Mouse (Mus musculus): Measurements from ENCODE around the gene 4930595D18Rik.

DNA sequence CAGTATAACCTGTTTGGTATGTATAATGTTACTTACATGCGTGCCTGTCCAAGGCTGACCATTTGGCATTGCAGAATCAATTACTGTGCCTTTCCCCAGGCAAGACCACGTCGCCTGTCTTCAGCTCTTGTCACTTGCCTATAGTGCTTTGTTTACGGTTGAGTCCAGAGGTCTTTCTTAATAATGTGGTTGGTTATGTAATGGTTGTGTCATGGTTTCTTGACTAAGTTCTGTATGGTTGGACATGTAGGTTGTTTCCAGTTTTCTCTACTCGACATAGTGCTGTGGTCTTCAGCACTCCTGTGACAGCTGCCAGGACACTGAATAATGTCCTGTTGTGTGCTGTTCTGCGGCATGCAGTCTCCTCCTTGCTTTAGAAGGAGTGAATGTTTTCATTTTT lies 8.5 kb upstream of the 4930595D18Rik start:
- TF ChIP-seq CTCF (IDR thresholded peaks at IDR 0.05; ENCODE audit: low read depth, low read length), result no peak
- TF ChIP-seq POLR2A (IDR thresholded peaks at IDR 0.05; ENCODE audit: extremely low read depth, insufficient read depth, low read length), result no peak

Data from liver, adult 2 months (tissue).